Mouse (Mus musculus) neural tube, embryonic 12.5 days (tissue): Measurements from ENCODE around the gene Tpm1. TPM values are rescaled to one million over a fixed set of nuclear protein-coding genes. Genes with fewer than 3 reads are reported as not detected.

Source experiments
- ATAC-seq: fragments of 200-750 bp; cut with Nextera tagmentation; 2 replicates; pipeline ENCODE4 v1.8.0; 2017; ENCODE audit warnings: low read depth, mild to moderate bottlenecking, moderate TSS enrichment, moderate library complexity; ENCODE audit not compliant: low FRiP score
- H3K27ac ChIP-seq: fragments of 300-500 bp; sonication (generic); 2 replicates; pipeline ENCODE4 v1.5.1; 2016
- H3K27me3 ChIP-seq: fragments of 300-500 bp; sonication (generic); replicated peaks from 2 replicates; pipeline ENCODE4 v1.6.1; 2016; ENCODE audit warnings: mild to moderate bottlenecking
- H3K36me3 ChIP-seq: fragments of 300-500 bp; sonication (generic); 2 replicates; pipeline ENCODE4 v1.6.1; 2016; ENCODE audit warnings: mild to moderate bottlenecking
- H3K4me1 ChIP-seq: fragments of 300-500 bp; sonication (generic); 2 replicates; pipeline ENCODE4 v1.6.1; 2016
- H3K4me2 ChIP-seq: fragments of 300-500 bp; sonication (generic); replicated peaks from 2 replicates; pipeline ENCODE4 v1.6.1; 2016; ENCODE audit warnings: mild to moderate bottlenecking
- H3K4me3 ChIP-seq: fragments of 300-500 bp; sonication (generic); 2 replicates; pipeline ENCODE4 v1.5.1; 2016
- H3K9ac ChIP-seq: fragments of 300-500 bp; sonication (generic); 2 replicates; pipeline ENCODE4 v1.6.1; 2016; ENCODE audit warnings: mild to moderate bottlenecking
- H3K9me3 ChIP-seq: fragments of 300-500 bp; sonication (generic); 2 replicates; pipeline ENCODE4 v1.6.1; 2016; ENCODE audit warnings: mild to moderate bottlenecking
- WGBS: fragments of 180-500 bp; shearing (Covaris S2); methylation state at CpG from one replicate; pipeline ENCODE4 v1.1.7; 2016; 5-methylcytosine and 5-hydroxymethylcytosine counted together
- polyA plus RNA-seq: library from polyadenylated mRNA; unstranded; fragments of >200 nt; fragmentation: Nextera tagmentation; extraction: Ambion mirVana; gene quantifications from 2 replicates; pipeline ENCODE4 v1.2.1, GENCODE M21; 2016

Gene Tpm1
- polyA plus RNA-seq, 1 experiment from 2014 or later = 300 TPM

- no peak for ATAC-seq
- WGBS = 77% methylated on average over 9 of the region's 9 CpGs
These were observed 37.7 kb downstream of the Tpm1 start for GRCm38 (mm10) chr9:67011483-67011882.

DNA sequence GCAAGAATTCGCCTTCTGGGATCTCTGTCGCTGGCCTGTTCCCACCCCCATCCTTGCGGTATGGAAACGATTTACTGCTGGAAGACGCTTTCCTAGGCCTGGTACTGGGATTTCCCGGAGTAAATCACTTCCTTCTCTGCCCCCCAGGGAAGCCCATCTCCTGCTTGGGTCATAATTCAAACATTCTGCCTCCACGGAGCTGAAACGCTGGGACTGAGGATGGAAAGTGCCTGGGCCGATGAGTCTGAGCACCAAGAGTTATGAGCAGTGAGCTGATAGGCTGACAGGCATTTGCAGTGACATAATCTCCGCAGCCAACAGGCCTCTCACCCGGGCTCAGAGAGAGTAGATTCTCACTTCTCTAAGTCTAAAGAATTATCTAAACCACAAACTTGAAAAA lies 40.4 kb downstream of the Tpm1 start:
- Histone ChIP-seq H3K4me3 (no peak overlapping the region), H3K4me1 (no peaks in the 10 kb centered on the region; the same call in 1 of the 2 replicates), H3K9me3 (no peaks in the 10 kb centered on the region), H3K36me3 (no peaks in the 10 kb centered on the region), H3K27ac (no peak overlapping the region), H3K27me3 (no peaks in the 10 kb centered on the region), H3K4me2 (no peak overlapping the region), H3K9ac (no peak overlapping the region)
- ATAC-seq = no peak
- WGBS = 34% methylated on average over 11 of the region's 11 CpGs

More at GRCm38 (mm10) chr9:67011483-67011882, 37.7 kb downstream of the Tpm1 start:
- H3K9ac ChIP-seq = no peak overlapping the region
- no peaks in the 10 kb centered on the region; the same call in 1 of the 2 replicates for H3K4me1 ChIP-seq
- no peaks in the 10 kb centered on the region for H3K9me3 ChIP-seq
- H3K36me3 ChIP-seq = no peaks in the 10 kb centered on the region
- H3K27ac ChIP-seq = no peak overlapping the region
- H3K4me3 ChIP-seq = no peak overlapping the region
- H3K27me3 ChIP-seq = no peaks in the 10 kb centered on the region
- no peak overlapping the region for H3K4me2 ChIP-seq

DNA sequence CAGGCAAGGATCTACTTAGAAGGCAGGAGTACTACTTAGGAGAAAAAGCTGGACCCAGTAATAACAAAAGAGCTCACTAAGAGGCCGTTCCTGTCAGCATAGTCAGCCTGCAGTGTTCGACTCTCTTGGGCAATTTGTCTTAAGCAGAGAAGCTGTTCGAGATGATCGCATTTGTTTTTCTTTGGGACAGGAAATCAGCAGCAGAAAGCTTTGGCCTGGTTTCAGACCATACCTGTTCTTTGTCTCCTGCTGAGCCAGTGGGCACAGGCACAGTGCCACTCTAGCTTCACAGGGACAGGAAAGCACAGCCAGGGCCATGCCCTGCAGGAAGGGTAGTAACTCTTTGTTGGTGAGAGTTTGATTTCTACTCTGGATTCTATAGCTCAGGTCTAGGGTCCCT lies 42.8 kb downstream of the Tpm1 start:
- ATAC-seq = no peak
- H3K9me3 ChIP-seq = no peaks in the 10 kb centered on the region
- H3K4me3 ChIP-seq = no peak overlapping the region
- H3K27me3 ChIP-seq = no peaks in the 10 kb centered on the region
- no peak overlapping the region for H3K9ac ChIP-seq
- H3K4me1 ChIP-seq = peaks cover 4% of the 10 kb centered on the region; the same call in 1 of the 2 replicates
- H3K36me3 ChIP-seq = no peaks in the 10 kb centered on the region
- WGBS = 75% methylated on average over 4 of the region's 4 CpGs
- no peak overlapping the region for H3K4me2 ChIP-seq
- no peak overlapping the region for H3K27ac ChIP-seq

- no peak overlapping the region for H3K9ac ChIP-seq
These were observed 44.0 kb downstream of the Tpm1 start for GRCm38 (mm10) chr9:67005161-67005742.

GRCm38 (mm10) chr9:67003656-67004055 lies 45.5 kb downstream of the Tpm1 start:
- H3K9ac ChIP-seq = no peak overlapping the region
- H3K4me1 ChIP-seq = peaks cover 4% of the 10 kb centered on the region; the same call in 1 of the 2 replicates
- H3K27me3 ChIP-seq = no peaks in the 10 kb centered on the region
- 57% methylated on average over 4 of the region's 4 CpGs for WGBS
- no peaks in the 10 kb centered on the region for H3K9me3 ChIP-seq
- H3K36me3 ChIP-seq = no peaks in the 10 kb centered on the region
- H3K4me2 ChIP-seq = no peak overlapping the region
- H3K27ac ChIP-seq = no peak overlapping the region
- ATAC-seq = no peak
- H3K4me3 ChIP-seq = no peak overlapping the region

More at GRCm38 (mm10) chr9:67005161-67005742, 44.0 kb downstream of the Tpm1 start:
- Histone ChIP-seq H3K4me1 (peaks cover 4% of the 10 kb centered on the region; the same call in 1 of the 2 replicates), H3K4me3 (no peak overlapping the region), H3K27me3 (no peaks in the 10 kb centered on the region), H3K9me3 (no peaks in the 10 kb centered on the region), H3K27ac (no peak overlapping the region), H3K36me3 (no peaks in the 10 kb centered on the region), H3K4me2 (no peak overlapping the region)
- whole genome bisulfite sequencing = 80% methylated on average over 11 of the region's 11 CpGs
- no peak for ATAC-seq

DNA sequence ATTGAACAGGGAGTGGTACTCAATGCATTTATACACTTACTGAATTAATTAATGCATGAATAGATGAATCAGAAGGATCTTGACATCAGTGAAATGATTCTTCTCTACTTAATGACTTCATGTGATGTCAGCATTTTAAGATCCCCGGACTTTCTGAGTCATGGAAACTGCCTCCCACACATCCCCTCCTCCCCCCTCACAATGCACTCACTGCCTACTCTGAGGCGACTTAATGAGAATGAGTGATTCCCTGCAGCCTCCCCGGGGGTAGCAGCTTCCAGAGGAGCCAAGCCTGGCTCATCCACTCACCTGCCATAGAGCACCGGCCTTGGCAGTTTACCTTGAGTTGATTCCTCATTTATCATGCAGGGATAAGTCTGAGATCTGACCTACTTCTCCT lies 46.0 kb downstream of the Tpm1 start:
- H3K4me3 ChIP-seq = no peak overlapping the region
- H3K4me1 ChIP-seq = 0 out of 2 replicates have a peak, but pooled peaks cover 4% of the 10 kb centered on the region
- ATAC-seq = no peak
- no peak overlapping the region for H3K9ac ChIP-seq
- H3K27me3 ChIP-seq = no peaks in the 10 kb centered on the region
- H3K36me3 ChIP-seq = no peaks in the 10 kb centered on the region
- no peaks in the 10 kb centered on the region for H3K9me3 ChIP-seq
- H3K4me2 ChIP-seq = no peak overlapping the region
- WGBS = 37% methylated on average over 4 of the region's 4 CpGs
- H3K27ac ChIP-seq = no peak overlapping the region

GRCm38 (mm10) chr9:67001506-67001905 lies 47.7 kb downstream of the Tpm1 start:
- ATAC-seq = no peak
- Histone ChIP-seq H3K4me3 (no peak overlapping the region), H3K9ac (no peak overlapping the region), H3K27ac (no peak overlapping the region), H3K36me3 (no peaks in the 10 kb centered on the region), H3K4me2 (no peak overlapping the region), H3K27me3 (no peaks in the 10 kb centered on the region), H3K4me1 (0 out of 2 replicates have a peak, but pooled peaks cover 4% of the 10 kb centered on the region), H3K9me3 (no peaks in the 10 kb centered on the region)
- 71% methylated on average over 4 of the region's 4 CpGs for WGBS

DNA sequence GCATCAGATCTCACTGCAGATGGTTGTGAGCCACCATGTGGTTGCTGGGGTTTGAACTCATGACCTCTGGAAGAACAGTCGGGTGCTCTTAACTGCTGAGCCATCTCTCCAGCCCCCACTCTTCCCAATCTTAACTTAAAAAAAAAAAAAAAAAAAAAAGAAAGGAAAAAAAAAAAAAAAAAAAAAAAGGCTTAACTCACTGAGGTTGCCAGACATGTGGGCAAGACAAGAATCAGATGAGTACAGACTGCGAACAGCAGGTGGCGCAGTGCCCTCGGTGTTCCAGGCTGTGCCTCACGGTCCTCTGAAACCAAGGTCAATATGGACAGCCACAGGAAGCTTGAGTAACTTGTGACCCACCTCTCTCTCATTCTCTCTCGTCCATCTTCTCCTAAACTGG lies 48.2 kb downstream of the Tpm1 start:
- no peaks in the 10 kb centered on the region for H3K27me3 ChIP-seq
- no peak for ATAC-seq
- H3K4me2 ChIP-seq = no peak overlapping the region
- no peak overlapping the region for H3K4me3 ChIP-seq
- 0 out of 2 replicates have a peak, but pooled peaks cover 4% of the 10 kb centered on the region for H3K4me1 ChIP-seq
- H3K9me3 ChIP-seq = no peaks in the 10 kb centered on the region
- WGBS = 7% methylated on average over 6 of the region's 6 CpGs
- no peaks in the 10 kb centered on the region for H3K36me3 ChIP-seq
- H3K9ac ChIP-seq = no peak overlapping the region
- H3K27ac ChIP-seq = no peak overlapping the region

DNA sequence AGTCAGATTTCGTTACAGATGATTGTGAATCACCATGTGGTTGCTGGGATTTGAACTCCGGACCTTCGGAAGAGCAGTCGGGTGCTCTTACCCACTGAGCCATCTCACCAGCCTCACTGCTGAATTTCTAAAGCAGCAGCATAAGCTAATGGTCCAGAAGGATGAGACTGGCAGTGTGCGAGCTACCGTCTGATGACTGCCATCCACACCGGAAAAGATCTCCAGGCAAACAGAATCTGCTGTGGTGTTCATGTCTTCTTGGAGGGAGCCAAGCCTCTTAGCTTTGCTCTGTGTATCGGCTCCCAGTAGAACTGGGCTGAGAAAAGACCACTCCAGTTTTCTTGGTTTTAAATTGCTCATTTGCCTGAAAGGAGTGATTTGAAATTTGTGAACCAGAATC lies 49.5 kb downstream of the Tpm1 start:
- no peaks in the 10 kb centered on the region for H3K36me3 ChIP-seq
- H3K4me3 ChIP-seq = no peak overlapping the region
- H3K9me3 ChIP-seq = no peaks in the 10 kb centered on the region
- 92% methylated on average over 8 of the region's 8 CpGs for WGBS
- H3K4me1 ChIP-seq = 0 out of 2 replicates have a peak, but pooled peaks cover 4% of the 10 kb centered on the region
- H3K27ac ChIP-seq = no peak overlapping the region
- no peaks in the 10 kb centered on the region for H3K27me3 ChIP-seq
- no peak for ATAC-seq
- no peak overlapping the region for H3K9ac ChIP-seq
- no peak overlapping the region for H3K4me2 ChIP-seq

GRCm38 (mm10) chr9:66991750-66992410 lies 57.3 kb downstream of the Tpm1 start:
- 90% methylated on average over 8 of the region's 8 CpGs for WGBS
- Histone ChIP-seq H3K9ac (no peak overlapping the region), H3K27me3 (no peaks in the 10 kb centered on the region), H3K4me3 (no peak overlapping the region), H3K9me3 (no peaks in the 10 kb centered on the region), H3K36me3 (no peaks in the 10 kb centered on the region), H3K4me2 (no peak overlapping the region), H3K4me1 (0 out of 2 replicates have a peak, but pooled peaks cover 6% of the 10 kb centered on the region), H3K27ac (no peak overlapping the region)
- no peak for ATAC-seq

DNA sequence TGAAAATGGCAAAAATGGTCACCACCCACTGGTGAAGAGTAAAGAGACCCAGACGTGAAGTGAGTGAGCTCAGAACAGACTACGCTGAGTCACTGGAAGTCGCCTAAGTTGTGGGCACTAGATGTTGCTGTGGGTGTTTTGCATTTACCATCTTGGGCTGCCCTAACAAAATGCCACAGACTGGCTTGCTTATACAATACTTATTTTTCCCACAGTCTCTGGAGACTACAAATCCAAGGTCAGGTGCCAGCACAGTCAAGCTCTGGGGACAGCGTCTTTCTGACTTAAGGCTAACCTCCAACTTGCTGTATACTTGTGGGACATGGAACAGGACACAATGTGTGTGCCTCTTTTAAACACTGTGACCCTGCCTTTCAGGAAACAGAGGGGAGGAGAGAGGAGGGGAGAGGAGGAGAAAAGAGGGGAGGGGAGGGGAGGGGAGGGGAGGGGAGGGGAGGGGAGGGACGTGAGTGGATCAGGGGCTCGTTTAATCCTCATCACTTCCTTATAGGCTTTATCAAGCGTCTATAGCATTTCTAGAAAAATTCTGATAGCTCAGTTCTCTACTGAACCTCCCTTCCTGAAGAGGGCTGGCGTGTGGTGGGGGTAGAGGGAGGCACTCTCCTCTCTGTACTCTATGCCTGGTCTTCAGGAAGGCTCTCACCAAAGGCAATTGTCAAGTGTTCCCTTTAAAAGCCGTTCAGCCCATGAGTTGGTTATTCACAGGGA lies 58.0 kb downstream of the Tpm1 start:
- Histone ChIP-seq H3K4me2 (no peak overlapping the region), H3K36me3 (no peaks in the 10 kb centered on the region), H3K4me1 (0 out of 2 replicates have a peak, but pooled peaks cover 6% of the 10 kb centered on the region), H3K27ac (no peak overlapping the region), H3K9ac (no peak overlapping the region), H3K27me3 (no peaks in the 10 kb centered on the region), H3K4me3 (no peak overlapping the region), H3K9me3 (no peaks in the 10 kb centered on the region)
- ATAC-seq = no peak
- WGBS = 68% methylated on average over 9 of the region's 9 CpGs

- Histone ChIP-seq H3K9ac (no peak overlapping the region), H3K27ac (no peak overlapping the region), H3K4me1 (0 out of 2 replicates have a peak, but pooled peaks cover 6% of the 10 kb centered on the region), H3K36me3 (no peaks in the 10 kb centered on the region), H3K4me3 (no peak overlapping the region), H3K4me2 (no peak overlapping the region), H3K9me3 (no peaks in the 10 kb centered on the region), H3K27me3 (no peaks in the 10 kb centered on the region)
- WGBS = 92% methylated on average over 5 of the region's 5 CpGs
- no peak for ATAC-seq
These were observed 59.2 kb downstream of the Tpm1 start for GRCm38 (mm10) chr9:66990046-66990445.
